ENCODE assay signal across 30 mouse cellular contexts in genomic region chr16:28734461-28734860, GRCm38 (mm10). TPM values are rescaled to one million over a fixed set of nuclear protein-coding genes. Genes with fewer than 3 reads are reported as not detected.
"Had no signal": no experiment of that assay in that cellular context is flagged by ENCODE, and none has a peak within 500 bp of the region (broad histone marks: within the 10 kb centered on the region; RNA-seq: fewer than 3 reads in every experiment).

No protein-coding gene starts in this region.

- DNase-seq: cerebellum, adult 2 months; cerebellum, adult 8-10 months; cerebellum, adult 9-10 months; cerebellum, adult 9-11 months; cerebellum, postnatal 10 days; cerebellum, postnatal 14 days; cerebellum, postnatal 25 days; cerebellum, postnatal 36 days; embryo, embryonic 11 days; forebrain, postnatal 0 days; gastrocnemius, adult 2 months; gastrocnemius, postnatal 10 days; gastrocnemius, postnatal 14 days; gastrocnemius, postnatal 25 days; gastrocnemius, postnatal 36 days; heart, adult 11 months; heart, adult 18-20 months; heart, adult 2 months had no signal

- H3K9ac ChIP-seq: embryonic facial prominence, embryonic 12.5 days; embryonic facial prominence, embryonic 13.5 days; embryonic facial prominence, embryonic 15.5 days; forebrain, embryonic 12.5 days; forebrain, embryonic 13.5 days; forebrain, embryonic 15.5 days; forebrain, postnatal 0 days had no signal

- H3K4me1 ChIP-seq: embryonic facial prominence, embryonic 12.5 days; embryonic facial prominence, embryonic 13.5 days; embryonic facial prominence, embryonic 15.5 days; forebrain, embryonic 10.5 days; forebrain, embryonic 12.5 days; forebrain, embryonic 13.5 days; forebrain, embryonic 15.5 days had no signal

- H3K27me3 ChIP-seq: embryonic facial prominence, embryonic 12.5 days; embryonic facial prominence, embryonic 13.5 days; embryonic facial prominence, embryonic 15.5 days; forebrain, embryonic 12.5 days; forebrain, embryonic 13.5 days; forebrain, embryonic 15.5 days had no signal

- H3K36me3 ChIP-seq: embryonic facial prominence, embryonic 10.5 days; embryonic facial prominence, embryonic 12.5 days; embryonic facial prominence, embryonic 13.5 days; embryonic facial prominence, embryonic 15.5 days; forebrain, embryonic 10.5 days; forebrain, embryonic 12.5 days; forebrain, embryonic 15.5 days had no signal

- H3K4me3 ChIP-seq: embryonic facial prominence, embryonic 10.5 days; embryonic facial prominence, embryonic 12.5 days; embryonic facial prominence, embryonic 13.5 days; embryonic facial prominence, embryonic 15.5 days; erythroblast, embryonic 14.5 days; forebrain, embryonic 10.5 days; forebrain, embryonic 12.5 days; forebrain, embryonic 13.5 days; forebrain, embryonic 15.5 days; gastrocnemius, adult 2 months; heart, adult 2 months had no signal

- ATAC-seq: forebrain, embryonic 13.5 days; forebrain, embryonic 14.5 days; forebrain, embryonic 15.5 days; forebrain, embryonic 16.5 days; forebrain, postnatal 0 days had no signal

- H3K27ac ChIP-seq: embryonic facial prominence, embryonic 10.5 days; embryonic facial prominence, embryonic 12.5 days; embryonic facial prominence, embryonic 13.5 days; embryonic facial prominence, embryonic 15.5 days; forebrain, embryonic 10.5 days; forebrain, embryonic 12.5 days; forebrain, embryonic 13.5 days; forebrain, embryonic 15.5 days; gastrocnemius, adult 2 months; heart, adult 2 months had no signal

- H3K4me2 ChIP-seq: embryonic facial prominence, embryonic 12.5 days; embryonic facial prominence, embryonic 13.5 days; embryonic facial prominence, embryonic 15.5 days; forebrain, embryonic 12.5 days; forebrain, embryonic 13.5 days; forebrain, embryonic 15.5 days had no signal

- H3K9me3 ChIP-seq: embryonic facial prominence, embryonic 10.5 days; embryonic facial prominence, embryonic 12.5 days; embryonic facial prominence, embryonic 13.5 days; embryonic facial prominence, embryonic 15.5 days; forebrain, embryonic 10.5 days; forebrain, embryonic 12.5 days; forebrain, embryonic 13.5 days; forebrain, embryonic 15.5 days had no signal

RNA-seq across cellular contexts. Expression of gene Fgf12, which starts 18.4 kb away (rescaled TPM):
- total RNA-seq: common myeloid progenitor, adult 5-6 weeks; gastrocnemius, adult 2 months had no signal
- polyA plus RNA-seq: erythroblast, embryonic 14.5 days had no signal
